Mouse (Mus musculus) MEL (cell line): Measurements from ENCODE around the gene Cdk18. TPM values are rescaled to one million over a fixed set of nuclear protein-coding genes. Genes with fewer than 3 reads are reported as not detected.

Source experiments
- DNase-seq: peaks from one replicate; pipeline ENCODE4 v3.0.0; 2011; ENCODE audit warnings: low read depth, low spot score
- H3K27ac ChIP-seq: 2 replicates; pipeline ENCODE4 v1.5.1; 2012; ENCODE audit warnings: low read depth, mild to moderate bottlenecking, control low read depth, low read length, moderate library complexity; ENCODE audit not compliant: control insufficient read depth
- H3K27me3 ChIP-seq, 2 experiments: fragments of 150-350 bp in 1 of 2; sonication (generic) in 1 of 2; 2 replicates each; pipeline ENCODE4 v1.6.1; 2012; ENCODE audit warnings: low read length in 2 of 2, mild to moderate bottlenecking in 2 of 2, improper control_type of control experiment in 1 of 2, moderate library complexity in 1 of 2; ENCODE audit not compliant: insufficient read depth in 2 of 2, control insufficient read depth in 1 of 2
- H3K36me3 ChIP-seq, 2 experiments: 2 replicates each; pipeline ENCODE4 v1.6.1; 2012 to 2014; ENCODE audit warnings: low read length in 2 of 2, improper control_type of control experiment in 1 of 2, inconsistent platforms in 1 of 2, mild to moderate bottlenecking in 1 of 2; ENCODE audit not compliant: insufficient read depth in 2 of 2, control insufficient read depth in 1 of 2
- H3K4me1 ChIP-seq, 2 experiments: fragments of 150-350 bp in 1 of 2; sonication (generic) in 1 of 2; 2 replicates each; pipeline ENCODE4 v1.6.1; 2012; ENCODE audit warnings: low read length in 2 of 2, improper control_type of control experiment in 1 of 2, mild to moderate bottlenecking in 1 of 2; ENCODE audit not compliant: insufficient read depth in 2 of 2, control insufficient read depth in 1 of 2
- H3K4me3 ChIP-seq, 2 experiments: fragments of 150-350 bp in 1 of 2; sonication (generic) in 1 of 2; 2 replicates each; pipeline ENCODE4 v1.5.1; 2012; ENCODE audit warnings: low read depth in 2 of 2, low read length in 2 of 2, mild to moderate bottlenecking in 2 of 2, moderate library complexity in 2 of 2, control low read depth in 1 of 2, improper control_type of control experiment in 1 of 2; ENCODE audit not compliant: control insufficient read depth in 1 of 2, insufficient read depth in 1 of 2
- H3K79me2 ChIP-seq: 2 replicates; pipeline ENCODE4 v1.6.1; 2012; ENCODE audit warnings: mild to moderate bottlenecking, low read length, moderate library complexity; ENCODE audit not compliant: control insufficient read depth, poor library complexity, insufficient read depth
- H3K9ac ChIP-seq: 2 replicates; pipeline ENCODE4 v1.6.1; 2012; ENCODE audit warnings: low read depth, mild to moderate bottlenecking, control low read depth, low read length, moderate library complexity; ENCODE audit not compliant: control insufficient read depth, poor library complexity, severe bottlenecking
- H3K9me3 ChIP-seq: fragments of 150-350 bp; sonication (generic); replicated peaks from 2 replicates; pipeline ENCODE4 v1.6.1; 2012; ENCODE audit warnings: mild to moderate bottlenecking, low read length, improper control_type of control experiment, moderate library complexity; ENCODE audit not compliant: insufficient read depth
- BHLHE40 ChIP-seq: IDR thresholded peaks from 2 replicates; pipeline ENCODE4 v1.6.1; 2012; ENCODE audit warnings: low read depth, mild to moderate bottlenecking, inconsistent platforms, low read length, improper control_type of control experiment, borderline replicate concordance
- CHD2 ChIP-seq: IDR thresholded peaks from 2 replicates; pipeline ENCODE4 v1.6.1; 2011; ENCODE audit warnings: low read length, improper control_type of control experiment
- CTCF ChIP-seq, 3 experiments: IDR thresholded peaks in 2 of 3; conservative IDR thresholded peaks in 1 of 3; 2 replicates each; pipeline ENCODE4 v1.5.1; 2011 to 2012; ENCODE audit warnings: low read length in 3 of 3, low read depth in 2 of 3, mild to moderate bottlenecking in 2 of 3, improper control_type of control experiment in 1 of 3, inconsistent platforms in 1 of 3, mixed read lengths in 1 of 3, moderate library complexity in 1 of 3; ENCODE audit not compliant: control insufficient read depth in 1 of 3, insufficient read depth in 1 of 3, poor library complexity in 1 of 3, severe bottlenecking in 1 of 3
- ELF1 ChIP-seq: IDR thresholded peaks from 2 replicates; pipeline ENCODE4 v1.6.1; 2014; ENCODE audit warnings: low read depth, mild to moderate bottlenecking, inconsistent platforms, low read length, improper control_type of control experiment, moderate library complexity
- ETS1 ChIP-seq: IDR thresholded peaks from 2 replicates; pipeline ENCODE4 v1.6.1; 2012; ENCODE audit warnings: low read depth, mild to moderate bottlenecking, inconsistent platforms, low read length, improper control_type of control experiment, moderate library complexity
- GABPA ChIP-seq: IDR thresholded peaks from 2 replicates; pipeline ENCODE4 v1.6.1; 2012; ENCODE audit warnings: low read depth, mild to moderate bottlenecking, inconsistent platforms, low read length, improper control_type of control experiment, moderate library complexity
- GATA1 ChIP-seq: IDR thresholded peaks from 2 replicates; pipeline ENCODE4 v1.6.1; 2011; ENCODE audit warnings: low read depth, low read length, improper control_type of control experiment
- JUND ChIP-seq: IDR thresholded peaks from 2 replicates; pipeline ENCODE4 v1.6.1; 2011; ENCODE audit warnings: low read depth, mild to moderate bottlenecking, improper control_type of control experiment, low read length
- KAT2A ChIP-seq: conservative IDR thresholded peaks from 2 replicates; pipeline ENCODE4 v1.6.1; 2012; ENCODE audit warnings: low read depth, low read length, improper control_type of control experiment, inconsistent platforms
- MAFK ChIP-seq: IDR thresholded peaks from 2 replicates; pipeline ENCODE4 v1.6.1; 2011; ENCODE audit warnings: low read depth, mild to moderate bottlenecking, low read length, improper control_type of control experiment, borderline replicate concordance
- MAZ ChIP-seq: IDR thresholded peaks from 2 replicates; pipeline ENCODE4 v1.6.1; 2012; ENCODE audit warnings: low read depth, mild to moderate bottlenecking, inconsistent platforms, low read length, improper control_type of control experiment
- MEF2A ChIP-seq: IDR thresholded peaks from 2 replicates; pipeline ENCODE4 v1.6.1; 2014; ENCODE audit warnings: low read depth, mild to moderate bottlenecking, inconsistent platforms, low read length, improper control_type of control experiment; ENCODE audit not compliant: poor library complexity, insufficient replicate concordance, severe bottlenecking; ENCODE audit errors: extremely low read depth
- MXI1 ChIP-seq: IDR thresholded peaks from 2 replicates; pipeline ENCODE4 v1.6.1; 2011; ENCODE audit warnings: mild to moderate bottlenecking, low read depth, low read length, improper control_type of control experiment
- MYB ChIP-seq: IDR thresholded peaks from 2 replicates; pipeline ENCODE4 v1.6.1; 2011; ENCODE audit warnings: mild to moderate bottlenecking, low read depth, low read length, improper control_type of control experiment
- MYC ChIP-seq: IDR thresholded peaks from 2 replicates; pipeline ENCODE4 v1.6.1; 2011; ENCODE audit warnings: low read depth, mild to moderate bottlenecking, low read length, improper control_type of control experiment, moderate library complexity
- POLR2A ChIP-seq, 2 experiments: IDR thresholded peaks; 2 replicates each; pipeline ENCODE4 v1.6.1; 2011 to 2012; ENCODE audit warnings: low read length in 2 of 2, mild to moderate bottlenecking in 2 of 2, control low read depth in 1 of 2, improper control_type of control experiment in 1 of 2, low read depth in 1 of 2, moderate library complexity in 1 of 2; ENCODE audit not compliant: control insufficient read depth in 1 of 2, insufficient read depth in 1 of 2, poor library complexity in 1 of 2
- POLR2AphosphoS2 ChIP-seq: IDR thresholded peaks from 2 replicates; pipeline ENCODE4 v1.6.1; 2011; ENCODE audit warnings: low read length, improper control_type of control experiment
- RAD21 ChIP-seq: IDR thresholded peaks from 2 replicates; pipeline ENCODE4 v1.6.1; 2011; ENCODE audit warnings: mild to moderate bottlenecking, low read depth, low read length, improper control_type of control experiment
- RCOR1 ChIP-seq: IDR thresholded peaks from 2 replicates; pipeline ENCODE4 v1.6.1; 2012; ENCODE audit warnings: low read depth, mild to moderate bottlenecking, inconsistent platforms, low read length, improper control_type of control experiment
- SMC3 ChIP-seq: IDR thresholded peaks from 2 replicates; pipeline ENCODE4 v1.6.1; 2011; ENCODE audit warnings: low read depth, low read length, improper control_type of control experiment
- TAL1 ChIP-seq: IDR thresholded peaks from 2 replicates; pipeline ENCODE4 v1.6.1; 2012; ENCODE audit warnings: mild to moderate bottlenecking, inconsistent platforms, low read length, moderate library complexity, mixed read lengths
- TBP ChIP-seq: IDR thresholded peaks from 2 replicates; pipeline ENCODE4 v1.8.0; 2011; ENCODE audit warnings: low read depth, low read length, improper control_type of control experiment
- TCF12 ChIP-seq: IDR thresholded peaks from 2 replicates; pipeline ENCODE4 v1.6.1; 2014; ENCODE audit warnings: low read depth, mild to moderate bottlenecking, inconsistent platforms, low read length, improper control_type of control experiment, moderate library complexity
- UBTF ChIP-seq: IDR thresholded peaks from 2 replicates; pipeline ENCODE4 v1.6.1; 2012; ENCODE audit warnings: low read depth, mild to moderate bottlenecking, inconsistent platforms, low read length, improper control_type of control experiment, moderate library complexity, borderline replicate concordance; ENCODE audit not compliant: insufficient read depth
- USF1 ChIP-seq: IDR thresholded peaks from 2 replicates; pipeline ENCODE4 v1.6.1; 2014; ENCODE audit warnings: low read depth, mild to moderate bottlenecking, inconsistent platforms, low read length, improper control_type of control experiment, moderate library complexity
- USF2 ChIP-seq, 2 experiments: IDR thresholded peaks; 2 replicates each; pipeline ENCODE4 v1.6.1; 2011 to 2012; ENCODE audit warnings: improper control_type of control experiment in 2 of 2, low read length in 2 of 2, borderline replicate concordance in 1 of 2, inconsistent platforms in 1 of 2, low read depth in 1 of 2, mild to moderate bottlenecking in 1 of 2; ENCODE audit not compliant: insufficient read depth in 1 of 2
- ZC3H11A ChIP-seq: IDR thresholded peaks from 2 replicates; pipeline ENCODE4 v1.6.1; 2012; ENCODE audit warnings: low read depth, mild to moderate bottlenecking, inconsistent platforms, low read length, improper control_type of control experiment
- ZKSCAN1 ChIP-seq: IDR thresholded peaks from 2 replicates; pipeline ENCODE4 v1.6.1; 2012; ENCODE audit warnings: low read depth, mild to moderate bottlenecking, inconsistent platforms, low read length, improper control_type of control experiment, moderate library complexity
- ZMIZ1 ChIP-seq: IDR thresholded peaks from 2 replicates; pipeline ENCODE4 v1.6.1; 2012; ENCODE audit warnings: low read depth, mild to moderate bottlenecking, inconsistent platforms, low read length, improper control_type of control experiment, moderate library complexity
- polyA plus RNA-seq, 2 experiments: library from polyadenylated mRNA; stranded (reverse) in 1 of 2; unstranded in 1 of 2; fragments of >175 nt in 1 of 2; fragments of >200 nt in 1 of 2; gene quantifications; 2 replicates each; pipeline versions ENCODE4 v1.2.1 to v1.2.4; 2012; ENCODE audit warnings: low replicate concordance in 2 of 2, low read depth in 1 of 2; ENCODE audit not compliant: insufficient read length in 2 of 2, insufficient read depth in 1 of 2, missing spikeins in 1 of 2
- total RNA-seq: library from RNA; depleted of rRNA; stranded (reverse); fragments of 300-350 nt; gene quantifications from 2 replicates; pipeline ENCODE4 v1.2.3, GENCODE M21; 2012

The Cdk18 gene
- total and polyA plus RNA-seq, 3 experiments, result 1.3 to 15.7 TPM; not detected in 1

DNA sequence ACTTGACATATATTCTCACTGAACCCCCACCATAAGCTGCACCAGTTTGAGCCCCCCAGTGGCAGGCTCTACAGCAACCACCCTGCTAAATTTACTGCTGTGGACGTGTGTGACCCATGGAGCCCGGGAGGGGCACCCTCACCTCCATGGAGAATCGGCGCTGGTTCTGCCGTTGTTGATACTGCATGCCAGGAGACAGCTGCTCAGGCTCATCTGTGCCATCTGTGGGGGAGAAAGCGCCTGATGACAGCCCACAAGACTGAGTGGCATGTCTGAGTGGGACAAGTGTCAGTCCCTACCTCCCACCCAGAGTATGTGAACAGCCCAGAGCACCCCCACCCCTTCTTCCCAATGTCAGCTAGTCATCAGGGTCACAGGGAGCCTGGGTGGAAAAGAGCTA, 17.6 kb downstream of the Cdk18 start:
- Histone ChIP-seq H3K4me1 (peaks cover 0 to 7% of the 10 kb centered on the region in 2 experiments; a peak in 1 of 4 replicates), H3K9me3 (no peaks in the 10 kb centered on the region), H3K79me2 (no peaks in the 10 kb centered on the region), H3K36me3 (no peaks in the 10 kb centered on the region; a peak in 1 of 4 replicates), H3K9ac (no peak overlapping the region), H3K27me3 (no peaks in the 10 kb centered on the region), H3K27ac (no peak overlapping the region)
- TF ChIP-seq GATA1, result no peak
- TF ChIP-seq MEF2A, result no peak
- no peak for TF ChIP-seq CTCF (IDR thresholded peaks at IDR 0.05 in 2 of 3, conservative IDR thresholded peaks at IDR 0.05 in 1 of 3; ENCODE audit: control insufficient read depth in 1 of 3, insufficient read depth in 1 of 3, low read depth in 2 of 3, low read length in 3 of 3, poor library complexity in 1 of 3, severe bottlenecking in 1 of 3)
- TF ChIP-seq TCF12, result no peak
- TF ChIP-seq MXI1, result no peak
- TF ChIP-seq MYB, result no peak
- no peak for TF ChIP-seq ZKSCAN1
- TF ChIP-seq UBTF, result no peak
- no peak for TF ChIP-seq KAT2A
- no peak for TF ChIP-seq BHLHE40
- TF ChIP-seq MAFK, result no peak
- no peak for TF ChIP-seq ELF1
- no peak for TF ChIP-seq TAL1
- TF ChIP-seq, all 39 proteins: peak for 0
- DNase-seq, result no peak
- no peak overlapping the region for H3K4me3 ChIP-seq

DNA sequence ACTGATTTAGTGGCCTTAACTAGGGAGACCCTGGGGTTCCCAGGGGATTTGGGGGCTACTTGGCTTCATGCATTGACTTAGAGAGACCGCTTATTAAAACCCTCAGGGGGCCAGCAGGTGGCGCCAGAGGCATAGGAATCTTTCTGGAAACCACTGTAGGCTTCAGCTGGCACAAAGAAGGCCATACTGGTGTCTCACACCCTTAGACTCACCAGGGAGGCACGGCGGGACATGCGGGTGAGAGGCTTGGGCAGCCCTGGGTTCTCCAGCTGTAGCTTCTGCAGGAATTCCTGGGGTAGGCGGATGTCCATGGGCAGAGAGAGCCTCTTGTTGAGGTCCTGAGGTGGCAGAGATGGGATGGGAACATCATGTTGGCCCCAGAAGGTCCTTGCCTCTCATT, 18.2 kb downstream of the Cdk18 start:
- TF ChIP-seq SMC3 (peak; percentile 92), MYC (no peak), GABPA (no peak), CTCF (IDR thresholded peaks at IDR 0.05 in 2 of 3, conservative IDR thresholded peaks at IDR 0.05 in 1 of 3; ENCODE audit: control insufficient read depth in 1 of 3, insufficient read depth in 1 of 3, low read depth in 2 of 3, low read length in 3 of 3, poor library complexity in 1 of 3, severe bottlenecking in 1 of 3) (peak; percentile 60 to 90 (median 89)), JUND (no peak), USF2 (IDR thresholded peaks at IDR 0.05; ENCODE audit: borderline replicate concordance in 1 of 2, insufficient read depth in 1 of 2, low read depth in 1 of 2, low read length in 2 of 2) (no peak), TAL1 (no peak), ELF1 (no peak), USF1 (no peak), ETS1 (no peak), BHLHE40 (no peak), POLR2A (IDR thresholded peaks at IDR 0.05; ENCODE audit: control insufficient read depth in 1 of 2, insufficient read depth in 1 of 2, low read depth in 1 of 2, low read length in 2 of 2, poor library complexity in 1 of 2) (no peak), POLR2AphosphoS2 (no peak), MYB (no peak), ZKSCAN1 (no peak), MAZ (0 out of 2 replicates have a peak, but pooled peaks have one; percentile 35), ZMIZ1 (no peak), RCOR1 (no peak), CHD2 (no peak), TBP (no peak), ZC3H11A (peak; percentile 89), RAD21 (peak; percentile 91)
- Histone ChIP-seq H3K4me3 (no peak overlapping the region), H3K9ac (no peak overlapping the region), H3K27me3 (no peaks in the 10 kb centered on the region), H3K36me3 (no peaks in the 10 kb centered on the region), H3K4me1 (peaks cover 0 to 3% of the 10 kb centered on the region in 2 experiments; a peak in 1 of 4 replicates), H3K27ac (no peak overlapping the region), H3K79me2 (no peaks in the 10 kb centered on the region), H3K9me3 (no peaks in the 10 kb centered on the region)
- peak; percentile 80 for DNase-seq
